Comparison of ENCODE assay signal across 20 mouse cellular contexts in genomic region chr11:75406104-75406503, GRCm38 (mm10). TPM values are rescaled to one million over a fixed set of nuclear protein-coding genes. Genes with fewer than 3 reads are reported as not detected.
DNase-seq lines count a peak whose midpoint lies in the region; ATAC-seq and TF ChIP-seq lines count a peak whose summit lies in the region.
"Had no signal": no experiment of that assay in that cellular context is flagged by ENCODE, and none has a peak within 500 bp of the region (broad histone marks: within the 10 kb centered on the region; RNA-seq: fewer than 3 reads in every experiment).

No protein-coding gene starts in this region.

- DNase-seq in heart, adult 11 months = peak; percentile 74
- no peak for DNase-seq in heart, embryonic 10.5 days (ENCODE audit: low spot score)
- DNase-seq in midbrain, embryonic 11.5 days (ENCODE audit: low spot score, missing footprints) = peak; percentile 44
- DNase-seq in heart, adult 2 months = no peak
- no peak for DNase-seq in left cerebral cortex, adult 2 months (ENCODE audit: extremely low spot score in 1 of 2, low spot score in 2 of 2)
- DNase-seq: cerebellum, adult 18-20 months; cerebellum, adult 9-11 months had no signal

- no peak for TF ChIP-seq POLR2A in myocyte (IDR thresholded peaks at IDR 0.05; ENCODE audit: insufficient read length, low read depth)
- TF ChIP-seq POLR2A in heart, adult 2 months (IDR thresholded peaks at IDR 0.05; ENCODE audit: insufficient read depth, low read depth, low read length) = no peak

- no peaks in the 10 kb centered on the region for H3K9me3 ChIP-seq in heart, embryonic 10.5 days
- no peaks in the 10 kb centered on the region for H3K9me3 ChIP-seq in midbrain, embryonic 11.5 days (ENCODE audit: control insufficient read depth, low read length)
- H3K9me3 ChIP-seq in midbrain, embryonic 15.5 days = no peaks in the 10 kb centered on the region
- H3K9me3 ChIP-seq: embryonic facial prominence, embryonic 13.5 days; forebrain, embryonic 12.5 days; G1E; hindbrain, embryonic 12.5 days had no signal

- TF ChIP-seq CTCF in heart, adult 2 months (IDR thresholded peaks at IDR 0.05) = no peak
- no peak for TF ChIP-seq CTCF in left cerebral cortex, adult 2 months (IDR thresholded peaks at IDR 0.05)

- no peak for ATAC-seq in midbrain, embryonic 11.5 days (ENCODE audit: low FRiP score)
- no peak for ATAC-seq in midbrain, embryonic 15.5 days (replicated peaks)
- ATAC-seq: forebrain, embryonic 16.5 days; hindbrain, embryonic 16.5 days had no signal

- no peaks in the 10 kb centered on the region for H3K27me3 ChIP-seq in heart, embryonic 10.5 days (ENCODE audit: insufficient read depth, poor library complexity, severe bottlenecking)
- H3K27me3 ChIP-seq in midbrain, embryonic 11.5 days (ENCODE audit: control insufficient read depth, insufficient read depth, low read length) = no peaks in the 10 kb centered on the region
- H3K27me3 ChIP-seq in midbrain, embryonic 15.5 days (replicated peaks) = no peaks in the 10 kb centered on the region
- H3K27me3 ChIP-seq in myocyte (ENCODE audit: control insufficient read depth, insufficient read depth, insufficient read length) = no peaks in the 10 kb centered on the region
- H3K27me3 ChIP-seq in heart, adult 2 months (ENCODE audit: control insufficient read depth, insufficient read depth, low read length) = no peaks in the 10 kb centered on the region
- H3K27me3 ChIP-seq: embryonic facial prominence, embryonic 13.5 days; forebrain, embryonic 12.5 days; hindbrain, embryonic 12.5 days had no signal

- no peak overlapping the region for H3K4me2 ChIP-seq in midbrain, embryonic 11.5 days
- H3K4me2 ChIP-seq in midbrain, embryonic 15.5 days = no peak overlapping the region
- H3K4me2 ChIP-seq in myocyte (ENCODE audit: low read depth) = peak overlapping the region; percentile 47
- H3K4me2 ChIP-seq: embryonic facial prominence, embryonic 13.5 days; forebrain, embryonic 12.5 days; hindbrain, embryonic 12.5 days had no signal

- H3K79me2 ChIP-seq in myocyte (ENCODE audit: control insufficient read depth, insufficient read depth) = no peaks in the 10 kb centered on the region
- no peaks in the 10 kb centered on the region for H3K79me2 ChIP-seq in heart, adult 2 months (replicated peaks; ENCODE audit: control insufficient read depth, insufficient read depth, low read length)

- H3K36me3 ChIP-seq in heart, embryonic 10.5 days = peaks cover 37% of the 10 kb centered on the region
- no peaks in the 10 kb centered on the region for H3K36me3 ChIP-seq in midbrain, embryonic 11.5 days (ENCODE audit: control insufficient read depth, insufficient read depth, low read length)
- H3K36me3 ChIP-seq in midbrain, embryonic 15.5 days (replicated peaks) = no peaks in the 10 kb centered on the region
- H3K36me3 ChIP-seq in myocyte (ENCODE audit: control insufficient read depth, insufficient read depth) = peaks cover 20% of the 10 kb centered on the region
- no peaks in the 10 kb centered on the region for H3K36me3 ChIP-seq in heart, adult 2 months (ENCODE audit: control insufficient read depth, insufficient read depth, low read length)
- H3K36me3 ChIP-seq: forebrain, embryonic 12.5 days; hindbrain, embryonic 12.5 days had no signal

- no peak overlapping the region for H3K9ac ChIP-seq in midbrain, embryonic 11.5 days (ENCODE audit: low read length)
- no peak overlapping the region for H3K9ac ChIP-seq in midbrain, embryonic 15.5 days
- H3K9ac ChIP-seq in heart, adult 2 months (ENCODE audit: low read depth, low read length) = no peak overlapping the region
- H3K9ac ChIP-seq: embryonic facial prominence, embryonic 13.5 days; forebrain, embryonic 12.5 days; hindbrain, embryonic 12.5 days had no signal

- TF ChIP-seq EP300 in heart, adult 2 months (IDR thresholded peaks at IDR 0.05; ENCODE audit: insufficient read depth, low read depth, low read length) = no peak

- H3K4me3 ChIP-seq in heart, embryonic 10.5 days = no peak overlapping the region
- H3K4me3 ChIP-seq in midbrain, embryonic 11.5 days (ENCODE audit: low read depth, low read length) = no peak overlapping the region
- H3K4me3 ChIP-seq in midbrain, embryonic 15.5 days = no peak overlapping the region
- H3K4me3 ChIP-seq in myocyte = no peak overlapping the region
- no peak overlapping the region for H3K4me3 ChIP-seq in heart, adult 2 months
- H3K4me3 ChIP-seq in left cerebral cortex, adult 2 months = no peak overlapping the region
- H3K4me3 ChIP-seq: embryonic facial prominence, embryonic 13.5 days; forebrain, embryonic 12.5 days; hindbrain, embryonic 12.5 days had no signal

- H3ac ChIP-seq in myocyte (ENCODE audit: control insufficient read depth, insufficient read length) = no peak overlapping the region

- 65% methylated on average over 4 of the region's 4 CpGs for whole genome bisulfite sequencing in heart, embryonic 10.5 days
- WGBS in midbrain, embryonic 11.5 days = 75% methylated on average over 4 of the region's 4 CpGs
- WGBS in midbrain, embryonic 15.5 days = 75% methylated on average over 4 of the region's 4 CpGs
- 69% methylated on average over 4 of the region's 4 CpGs for WGBS in heart, adult 2 months

- intact Hi-C loops in heart, adult 2 months (cut with DNase I) = loop anchor here (10.0 kb wide), 1 partner anchor 211 kb away; the partner anchor contains the start of genes Dph1 and Rtn4rl1
- intact Hi-C loops in left cerebral cortex, adult 2 months (cut with DNase I) = loop anchor here (10.0 kb wide), 1 partner anchor 169 kb away; no protein-coding TSS in a partner anchor

- H3K4me1 ChIP-seq in heart, embryonic 10.5 days = peaks cover 24% of the 10 kb centered on the region
- H3K4me1 ChIP-seq in midbrain, embryonic 11.5 days (ENCODE audit: control insufficient read depth, insufficient read depth, low read length) = no peaks in the 10 kb centered on the region
- H3K4me1 ChIP-seq in midbrain, embryonic 15.5 days = no peaks in the 10 kb centered on the region
- peaks cover 5% of the 10 kb centered on the region for H3K4me1 ChIP-seq in heart, adult 2 months (ENCODE audit: control insufficient read depth, insufficient read depth, low read length)
- H3K4me1 ChIP-seq: embryonic facial prominence, embryonic 13.5 days; forebrain, embryonic 12.5 days; hindbrain, embryonic 12.5 days had no signal

- H3K27ac ChIP-seq in heart, embryonic 10.5 days = no peak overlapping the region
- no peak overlapping the region for H3K27ac ChIP-seq in midbrain, embryonic 11.5 days (ENCODE audit: low read depth, low read length)
- H3K27ac ChIP-seq in midbrain, embryonic 15.5 days = no peak overlapping the region
- no peak overlapping the region for H3K27ac ChIP-seq in heart, adult 2 months
- no peak overlapping the region for H3K27ac ChIP-seq in left cerebral cortex, adult 2 months
- H3K27ac ChIP-seq: embryonic facial prominence, embryonic 13.5 days; forebrain, embryonic 12.5 days; hindbrain, embryonic 12.5 days had no signal

TF ChIP-seq in myocyte, 11 proteins besides CTCF, POLR2A, EP300 and RAD21 (continues in another document):
- no peak for TF ChIP-seq MAX (IDR thresholded peaks at IDR 0.05; ENCODE audit: low read depth)
- TF ChIP-seq POLR2AphosphoS2 (IDR thresholded peaks at IDR 0.05; ENCODE audit: insufficient read length, low read depth) = peak; percentile 58
- no peak for TF ChIP-seq MYOG (IDR thresholded peaks at IDR 0.05; ENCODE audit: control insufficient read depth in 1 of 3, insufficient read depth in 1 of 3, insufficient read length in 2 of 3, low read depth in 2 of 3)

RNA-seq across cellular contexts. Expression of gene Serpinf1, which starts 16.4 kb away (rescaled TPM):
- polyA plus RNA-seq in heart, embryonic 10.5 days (2016; fragmentation: Nextera tagmentation; extraction: Ambion mirVana) = 53.6 and 168 TPM in 2 replicates
- 56.2 and 58.2 TPM in 2 replicates for polyA plus RNA-seq in midbrain, embryonic 11.5 days (2014; fragmentation: Nextera tagmentation; extraction: Ambion mirVana)
- 29.8 and 42.7 TPM in 2 replicates for polyA plus RNA-seq in midbrain, embryonic 15.5 days (2015; fragmentation: Nextera tagmentation; extraction: Ambion mirVana)
- polyA plus RNA-seq in myocyte (2012; fragmentation: generic; extraction: Trizol) = 911 TPM
- total RNA-seq in heart, adult 2 months (2021) = 10 to 100 TPM; 17.4 to 28.5 TPM
- polyA plus RNA-seq in heart, adult 2 months (2012; rRNA removed) = 84.5 and 96.1 TPM in 2 replicates
- 10 to 100 TPM in 1 of 2 experiments, 1 to 10 TPM in 1; 9.7 to 10.5 TPM for total RNA-seq in left cerebral cortex, adult 2 months (2021)
- polyA plus RNA-seq: G1E had no signal

RNA-seq across cellular contexts. Expression of gene Serpinf2, which starts 33.3 kb away (rescaled TPM):
- polyA plus RNA-seq in heart, embryonic 10.5 days (2016; fragmentation: Nextera tagmentation; extraction: Ambion mirVana) = 3.6 and 98.2 TPM in 2 replicates
- not detected in 2 replicates for polyA plus RNA-seq in midbrain, embryonic 11.5 days (2014; fragmentation: Nextera tagmentation; extraction: Ambion mirVana)
- polyA plus RNA-seq in midbrain, embryonic 15.5 days (2015; fragmentation: Nextera tagmentation; extraction: Ambion mirVana) = 0.37 TPM in 1 of 2 replicates, not detected in the other
- 0.06 TPM for polyA plus RNA-seq in myocyte (2012; fragmentation: generic; extraction: Trizol)
- total RNA-seq in heart, adult 2 months (2021) = not detected
- polyA plus RNA-seq in heart, adult 2 months (2012; rRNA removed) = 0.18 and 0.61 TPM in 2 replicates
- total RNA-seq in left cerebral cortex, adult 2 months (2021) = under 1 TPM in 1 of 2 experiments, not detected in 1; 0.28 TPM
- total RNA-seq: adrenal gland, adult 18-20 months; gastrocnemius, postnatal 14 days; heart, postnatal 10 days had no signal
- polyA plus RNA-seq: activated CD4-positive, CD25-positive, alpha-beta regulatory T cell, adult 4 months; forebrain, embryonic 12.5 days; forebrain, embryonic 16.5 days; heart, embryonic 14.5 days; hindbrain, embryonic 12.5 days had no signal

RNA-seq across cellular contexts. Expression of gene Wdr81, which starts 48.4 kb away (rescaled TPM):
- polyA plus RNA-seq in heart, embryonic 10.5 days (2016; fragmentation: Nextera tagmentation; extraction: Ambion mirVana) = 6.9 and 7.6 TPM in 2 replicates
- 2.8 and 3.9 TPM in 2 replicates for polyA plus RNA-seq in midbrain, embryonic 11.5 days (2014; fragmentation: Nextera tagmentation; extraction: Ambion mirVana)
- polyA plus RNA-seq in midbrain, embryonic 15.5 days (2015; fragmentation: Nextera tagmentation; extraction: Ambion mirVana) = 8.4 and 8.7 TPM in 2 replicates
- polyA plus RNA-seq in myocyte (2012; fragmentation: generic; extraction: Trizol) = 17.3 TPM
- 1 to 10 TPM; 7.0 to 8.3 TPM for total RNA-seq in heart, adult 2 months (2021)
- polyA plus RNA-seq in heart, adult 2 months (2012; rRNA removed) = 6.6 and 9.6 TPM in 2 replicates
- total RNA-seq in left cerebral cortex, adult 2 months (2021) = 10 to 100 TPM; 19.5 to 20.7 TPM

RNA-seq across cellular contexts. Expression of gene Tlcd2, which starts 55.4 kb away (rescaled TPM):
- 12.8 and 21.3 TPM in 2 replicates for polyA plus RNA-seq in heart, embryonic 10.5 days (2016; fragmentation: Nextera tagmentation; extraction: Ambion mirVana)
- 7.6 and 8.9 TPM in 2 replicates for polyA plus RNA-seq in midbrain, embryonic 11.5 days (2014; fragmentation: Nextera tagmentation; extraction: Ambion mirVana)
- 2.2 and 2.8 TPM in 2 replicates for polyA plus RNA-seq in midbrain, embryonic 15.5 days (2015; fragmentation: Nextera tagmentation; extraction: Ambion mirVana)
- polyA plus RNA-seq in myocyte (2012; fragmentation: generic; extraction: Trizol) = 2.9 TPM
- 1 to 10 TPM; 3.7 to 4.6 TPM for total RNA-seq in heart, adult 2 months (2021)
- polyA plus RNA-seq in heart, adult 2 months (2012; rRNA removed) = 10.3 and 14.3 TPM in 2 replicates
- under 1 TPM; 0.51 to 0.66 TPM for total RNA-seq in left cerebral cortex, adult 2 months (2021)
- polyA plus RNA-seq: G1E had no signal

RNA-seq across cellular contexts. Expression of gene Smyd4, which starts 57.9 kb away (rescaled TPM):
- 13.6 and 15.3 TPM in 2 replicates for polyA plus RNA-seq in heart, embryonic 10.5 days (2016; fragmentation: Nextera tagmentation; extraction: Ambion mirVana)
- 11.6 and 13.1 TPM in 2 replicates for polyA plus RNA-seq in midbrain, embryonic 11.5 days (2014; fragmentation: Nextera tagmentation; extraction: Ambion mirVana)
- polyA plus RNA-seq in midbrain, embryonic 15.5 days (2015; fragmentation: Nextera tagmentation; extraction: Ambion mirVana) = 16.8 and 17.2 TPM in 2 replicates
- 6.9 TPM for polyA plus RNA-seq in myocyte (2012; fragmentation: generic; extraction: Trizol)
- total RNA-seq in heart, adult 2 months (2021) = 1 to 10 TPM; 5.7 to 6.4 TPM
- polyA plus RNA-seq in heart, adult 2 months (2012; rRNA removed) = 3.2 and 3.9 TPM in 2 replicates
- 10 to 100 TPM; 15.0 to 16.5 TPM for total RNA-seq in left cerebral cortex, adult 2 months (2021)

Comparison
In these comparisons a context has a peak if more than half of its experiments do, and no peak if none do; other contexts are left out.
1. DNase-seq: peak in heart, adult 11 months (single experiment) and midbrain, embryonic 11.5 days (single experiment); none in heart, embryonic 10.5 days (single experiment), heart, adult 2 months (0 of 2) and left cerebral cortex, adult 2 months (0 of 2).